Mouse (Mus musculus) liver, embryonic 14.5 days (tissue): Measurements from ENCODE around the gene Rbm47.

Source experiments
- CTCF ChIP-seq: IDR thresholded peaks from 2 replicates; pipeline ENCODE4 v1.5.1; 2016; ENCODE audit warnings: antibody characterized with exemption, low read depth, control low read depth
- EP300 ChIP-seq: IDR thresholded peaks from 2 replicates; pipeline ENCODE4 v1.6.1; 2016; ENCODE audit warnings: antibody characterized with exemption, low read depth

DNA sequence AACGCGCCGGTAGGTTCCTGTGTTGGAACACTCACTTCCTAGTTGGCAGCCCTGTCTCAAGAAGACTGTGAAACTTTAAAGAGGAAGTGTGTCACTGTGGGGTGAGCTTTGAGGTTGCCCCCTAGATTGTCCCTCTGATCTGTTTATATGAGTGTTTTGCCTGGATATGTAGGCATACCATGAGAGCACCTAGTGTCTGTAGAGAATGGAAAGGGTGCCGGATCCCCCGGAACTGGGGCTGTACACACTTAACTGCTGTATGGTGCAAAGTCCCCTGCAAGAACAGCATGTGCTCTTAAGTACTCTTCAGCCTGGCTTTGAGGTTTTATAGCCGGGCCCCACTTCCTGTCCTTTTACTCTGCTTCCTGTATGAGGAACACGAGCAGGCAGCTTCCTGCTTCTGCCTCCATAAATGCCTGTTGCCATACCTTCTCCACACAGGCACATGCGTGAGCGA is 97.9 kb downstream of the Rbm47 start:
- TF ChIP-seq CTCF = no peak
- no peak for TF ChIP-seq EP300
